Mouse (Mus musculus): ENCODE measurements at regions not wholly inside any gene's neighbourhood (a gene's known extent, or its start where the extent isn't known, plus 50 kb on each side); places are given as distances from the start of the nearest gene placed in this dataset.

DNA sequence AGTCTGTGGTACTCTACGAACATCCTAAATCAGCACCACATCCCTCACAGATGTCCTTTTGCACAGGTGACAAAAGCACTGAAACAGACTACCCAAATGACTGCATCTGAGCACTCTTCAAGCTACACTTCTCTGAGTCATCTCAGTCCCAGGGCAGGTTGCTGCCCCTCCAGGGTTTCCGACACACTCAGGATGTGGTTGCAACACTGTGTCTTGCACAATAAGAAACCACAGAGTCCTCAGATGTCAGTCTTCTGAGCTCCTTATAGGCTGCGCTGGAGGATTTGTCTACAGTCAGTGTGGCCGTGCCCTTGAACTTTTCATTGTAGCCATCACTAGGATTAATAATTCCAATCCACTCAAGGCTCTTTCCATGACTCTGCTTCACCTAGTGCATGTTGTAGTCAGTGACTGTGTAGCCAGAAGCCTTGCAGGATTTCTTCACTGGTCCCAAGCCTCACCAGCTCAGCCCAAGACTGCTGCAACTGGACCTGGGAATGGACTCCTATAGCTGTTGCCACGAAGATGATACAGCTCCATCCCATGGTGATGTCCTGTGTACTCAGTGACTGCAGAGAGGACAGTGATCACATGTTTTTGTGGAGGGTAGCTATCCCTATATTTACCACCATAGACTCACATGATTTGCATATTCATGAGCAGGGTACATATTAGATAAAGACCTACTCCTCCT lies 1103.3 kb upstream of the Tenm3 start:
- no peak for DNase-seq (ENCODE audit: low read depth)
- TF ChIP-seq CTCF (IDR thresholded peaks at IDR 0.05; ENCODE audit: borderline replicate concordance, extremely low read depth, insufficient read depth, insufficient read length) (no peak), POLR2A (IDR thresholded peaks at IDR 0.05; ENCODE audit: borderline replicate concordance, extremely low read depth, insufficient read depth, insufficient read length, poor library complexity, severe bottlenecking) (no peak)

DNA sequence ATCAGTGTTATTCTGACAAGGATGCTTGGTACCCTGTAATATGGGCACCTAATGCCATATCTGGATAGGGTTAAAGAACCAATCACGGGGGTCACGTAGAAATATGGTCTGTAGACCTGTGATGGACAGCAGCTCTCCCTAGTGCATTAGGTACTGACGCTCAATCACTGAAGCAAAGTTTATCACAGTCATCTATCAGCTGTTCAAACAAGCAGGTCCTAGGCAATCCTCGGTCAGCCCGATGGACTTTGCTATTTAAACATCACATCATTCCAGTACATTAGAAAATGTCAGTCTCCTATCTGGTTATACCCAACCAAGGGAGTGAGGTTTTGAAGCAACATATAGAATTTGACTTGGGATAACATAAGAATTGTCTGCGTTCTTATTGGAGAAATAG lies 1088.4 kb upstream of the Tenm3 start:
- TF ChIP-seq CTCF (IDR thresholded peaks at IDR 0.05; ENCODE audit: borderline replicate concordance, extremely low read depth, insufficient read depth, insufficient read length): no peak
- no peak for TF ChIP-seq POLR2A (IDR thresholded peaks at IDR 0.05; ENCODE audit: borderline replicate concordance, extremely low read depth, insufficient read depth, insufficient read length, poor library complexity, severe bottlenecking)
- DNase-seq (ENCODE audit: low read depth): no peak

DNA sequence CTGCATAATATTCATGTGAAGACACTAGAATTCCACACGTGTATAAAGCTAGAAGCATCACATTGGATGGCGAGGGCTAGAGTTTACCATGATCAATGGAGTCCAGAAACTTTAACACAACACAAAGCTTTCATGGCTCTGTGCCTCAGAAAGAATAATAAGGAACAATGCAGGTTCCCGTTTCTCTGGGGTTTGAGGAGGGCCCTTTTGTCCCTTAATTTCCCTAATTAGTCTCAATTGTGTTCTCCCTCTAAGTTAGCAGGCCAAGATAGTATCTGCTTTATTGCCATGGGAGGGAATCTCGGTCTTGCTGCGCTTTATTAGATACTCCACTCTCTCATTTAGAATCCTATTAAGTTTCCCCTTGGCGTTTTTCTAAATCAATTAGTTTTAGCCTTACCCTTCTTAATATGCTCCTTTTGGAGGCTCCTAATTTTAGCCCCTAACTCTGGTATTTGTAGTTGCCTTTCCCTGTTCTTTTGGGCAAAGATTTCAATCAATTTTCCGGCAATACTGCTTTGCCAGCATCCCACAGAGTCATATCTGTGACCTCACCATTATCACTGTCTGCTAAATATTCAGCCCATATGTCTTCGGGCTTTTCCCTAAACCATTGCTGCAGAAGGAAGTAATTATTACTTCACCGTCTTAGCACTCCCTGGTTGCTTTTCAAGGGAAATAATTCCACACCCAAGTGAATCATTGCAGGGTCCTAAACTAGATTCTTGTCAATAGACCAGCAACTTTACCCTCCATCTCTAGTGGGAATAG lies 1082.8 kb upstream of the Tenm3 start:
- DNase-seq (ENCODE audit: low read depth): peak; percentile 78
- TF ChIP-seq POLR2A (IDR thresholded peaks at IDR 0.05; ENCODE audit: borderline replicate concordance, extremely low read depth, insufficient read depth, insufficient read length, poor library complexity, severe bottlenecking) (no peak), CTCF (IDR thresholded peaks at IDR 0.05; ENCODE audit: borderline replicate concordance, extremely low read depth, insufficient read depth, insufficient read length) (no peak)

- DNase-seq (ENCODE audit: low read depth): no peak
- TF ChIP-seq POLR2A (IDR thresholded peaks at IDR 0.05; ENCODE audit: borderline replicate concordance, extremely low read depth, insufficient read depth, insufficient read length, poor library complexity, severe bottlenecking) (no peak), CTCF (IDR thresholded peaks at IDR 0.05; ENCODE audit: borderline replicate concordance, extremely low read depth, insufficient read depth, insufficient read length) (no peak)
Measured at GRCm38 (mm10) chr8:49905099-49905498, 1061.3 kb upstream of the Tenm3 start.

DNA sequence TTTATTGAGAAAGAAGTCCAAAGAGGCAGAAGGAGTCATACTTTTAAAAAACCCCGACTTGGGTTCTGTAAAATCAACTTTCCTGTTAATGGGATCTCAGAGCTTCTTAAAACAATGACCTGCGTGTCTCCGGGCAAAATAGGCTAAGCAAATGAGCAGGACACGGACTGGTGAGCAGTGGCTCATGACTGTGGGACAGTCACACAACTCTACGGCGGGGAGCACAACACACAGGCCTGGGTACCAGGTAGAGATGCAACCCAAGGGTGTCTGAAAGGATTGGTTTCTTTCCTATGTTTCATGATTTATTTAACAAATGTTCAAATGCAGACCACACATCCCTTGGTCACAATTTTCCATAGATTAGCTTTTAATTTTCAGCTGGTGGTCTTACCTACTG lies 1058.3 kb upstream of the Tenm3 start:
- TF ChIP-seq POLR2A (IDR thresholded peaks at IDR 0.05; ENCODE audit: borderline replicate concordance, extremely low read depth, insufficient read depth, insufficient read length, poor library complexity, severe bottlenecking) (no peak), CTCF (IDR thresholded peaks at IDR 0.05; ENCODE audit: borderline replicate concordance, extremely low read depth, insufficient read depth, insufficient read length) (no peak)
- no peak for DNase-seq (ENCODE audit: low read depth)

DNA sequence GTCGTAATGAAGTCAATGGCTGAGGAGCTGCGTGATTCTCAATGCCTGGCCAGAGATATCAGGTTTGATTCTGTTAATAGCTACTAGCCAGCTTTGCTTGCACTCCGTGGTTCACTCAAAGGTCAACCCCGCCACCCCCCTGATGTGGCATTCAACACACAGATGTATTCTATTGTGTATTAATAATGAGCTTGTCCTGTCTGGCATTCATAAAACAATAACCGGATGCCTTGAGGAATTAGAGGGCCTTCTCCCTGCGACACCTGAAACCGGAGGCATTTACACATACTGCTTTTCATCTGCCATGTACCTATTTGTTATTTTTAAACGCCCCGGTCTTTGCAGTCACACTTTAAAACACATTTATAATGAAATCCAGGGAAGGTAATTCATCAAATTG lies 1057.8 kb upstream of the Tenm3 start:
- DNase-seq (ENCODE audit: low read depth): peak; percentile 48
- TF ChIP-seq POLR2A (IDR thresholded peaks at IDR 0.05; ENCODE audit: borderline replicate concordance, extremely low read depth, insufficient read depth, insufficient read length, poor library complexity, severe bottlenecking): no peak
- TF ChIP-seq CTCF (IDR thresholded peaks at IDR 0.05; ENCODE audit: borderline replicate concordance, extremely low read depth, insufficient read depth, insufficient read length): no peak

All from brain, embryonic 14.5 days (tissue).